Comparison of ENCODE assay signal across 8 mouse cellular contexts in the genomic region with DNA sequence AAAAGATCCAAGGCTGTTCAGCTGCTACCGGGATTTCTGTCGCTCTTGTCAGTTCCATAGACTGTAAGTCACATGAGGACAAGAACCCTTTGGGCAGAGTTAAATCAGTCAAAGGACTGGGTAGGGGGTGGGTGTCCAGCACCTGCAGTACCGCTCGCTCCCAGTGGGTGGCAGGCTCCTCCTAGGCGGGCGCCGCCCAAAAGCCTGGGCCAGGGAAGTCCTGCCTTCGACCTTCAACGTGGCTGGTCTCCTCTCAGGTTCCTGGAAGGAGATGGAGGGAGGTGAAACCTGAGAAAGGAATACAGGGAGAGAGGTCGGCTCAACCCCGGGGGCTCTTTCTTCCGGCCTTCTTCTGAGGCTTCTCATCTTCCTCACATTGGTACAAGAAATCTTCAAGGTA. TPM values are rescaled to one million over a fixed set of nuclear protein-coding genes. Genes with fewer than 3 reads are reported as not detected.
DNase-seq lines count a peak whose midpoint lies in the region; ATAC-seq and TF ChIP-seq lines count a peak whose summit lies in the region.

No protein-coding gene starts in this region.

- peaks cover 10% of the 10 kb centered on the region for H3K27me3 ChIP-seq in C2C12 (ENCODE audit: control insufficient read depth, insufficient read depth, insufficient read length)
- H3K27me3 ChIP-seq in embryonic facial prominence, embryonic 15.5 days: no peaks in the 10 kb centered on the region
- no peaks in the 10 kb centered on the region for H3K27me3 ChIP-seq in kidney, embryonic 15.5 days
- no peaks in the 10 kb centered on the region; the same call in none of the 2 replicates for H3K27me3 ChIP-seq in liver, adult 2 months (ENCODE audit: control insufficient read depth, insufficient read depth, low read length)
- no peaks in the 10 kb centered on the region for H3K27me3 ChIP-seq in neural tube, embryonic 11.5 days (ENCODE audit: control insufficient read depth, insufficient read depth, low read length)
- no peaks in the 10 kb centered on the region for H3K27me3 ChIP-seq in stomach, postnatal 0 days (ENCODE audit: control insufficient read depth, insufficient read depth, low read length)

- no peaks in the 10 kb centered on the region for H3K79me3 ChIP-seq in C2C12 (ENCODE audit: low read depth)

- DNase-seq in adrenal gland, postnatal 25 days: peak; percentile 92
- peak; percentile 67 to 70 for DNase-seq in heart, adult 9 months (ENCODE audit: low spot score in 2 of 2)
- peak; percentile 40 for DNase-seq in liver, adult 2 months (ENCODE audit: extremely low read depth, low read depth, low spot score)
- peak; percentile 87 for DNase-seq in neural tube, embryonic 11.5 days (ENCODE audit: low spot score)
- DNase-seq in stomach, postnatal 0 days (ENCODE audit: low spot score): peak; percentile 91

- no peaks in the 10 kb centered on the region for H3K36me3 ChIP-seq in C2C12 (ENCODE audit: control insufficient read depth, insufficient read depth)
- H3K36me3 ChIP-seq in embryonic facial prominence, embryonic 15.5 days: no peaks in the 10 kb centered on the region
- H3K36me3 ChIP-seq in kidney, embryonic 15.5 days: no peaks in the 10 kb centered on the region
- H3K36me3 ChIP-seq in liver, adult 2 months (ENCODE audit: control insufficient read depth, insufficient read depth, low read length): no peaks in the 10 kb centered on the region
- no peaks in the 10 kb centered on the region for H3K36me3 ChIP-seq in neural tube, embryonic 11.5 days (ENCODE audit: control insufficient read depth, insufficient read depth, low read length)
- no peaks in the 10 kb centered on the region for H3K36me3 ChIP-seq in stomach, postnatal 0 days (ENCODE audit: control insufficient read depth, insufficient read depth, low read length)

- H3K4me3 ChIP-seq in C2C12 (ENCODE audit: insufficient read depth, poor library complexity, severe bottlenecking): no peak overlapping the region
- no peak overlapping the region for H3K4me3 ChIP-seq in embryonic facial prominence, embryonic 15.5 days (replicated peaks)
- H3K4me3 ChIP-seq in kidney, embryonic 15.5 days (replicated peaks): no peak overlapping the region
- H3K4me3 ChIP-seq in liver, adult 2 months (ENCODE audit: insufficient read depth, low read depth, low read length): no peak overlapping the region
- no peak overlapping the region for H3K4me3 ChIP-seq in neural tube, embryonic 11.5 days (ENCODE audit: low read depth, low read length)
- H3K4me3 ChIP-seq in stomach, postnatal 0 days (ENCODE audit: low read depth, low read length): no peak overlapping the region

- no peak for TF ChIP-seq EP300 in stomach, postnatal 0 days (optimal IDR thresholded peaks at IDR 0.05)

- H3K79me2 ChIP-seq in C2C12 (ENCODE audit: control insufficient read depth, insufficient read depth): no peaks in the 10 kb centered on the region
- H3K79me2 ChIP-seq in liver, adult 2 months (ENCODE audit: control insufficient read depth, insufficient read depth, low read length): no peaks in the 10 kb centered on the region

- H3K9me3 ChIP-seq in embryonic facial prominence, embryonic 15.5 days (replicated peaks): no peaks in the 10 kb centered on the region
- H3K9me3 ChIP-seq in kidney, embryonic 15.5 days (replicated peaks): no peaks in the 10 kb centered on the region
- no peaks in the 10 kb centered on the region for H3K9me3 ChIP-seq in neural tube, embryonic 11.5 days (ENCODE audit: control insufficient read depth, low read length)
- no peaks in the 10 kb centered on the region for H3K9me3 ChIP-seq in stomach, postnatal 0 days (ENCODE audit: control insufficient read depth, low read length)

- TF ChIP-seq POLR2A in liver, adult 2 months (IDR thresholded peaks at IDR 0.05; ENCODE audit: extremely low read depth, insufficient read depth, low read length): no peak

- peak; percentile 82 for ATAC-seq in embryonic facial prominence, embryonic 15.5 days (ENCODE audit: insufficient number of reproducible peaks, low FRiP score, low TSS enrichment, low read depth)
- ATAC-seq in kidney, embryonic 15.5 days (replicated peaks; ENCODE audit: low FRiP score): peak; percentile 76
- peak; percentile 73 for ATAC-seq in neural tube, embryonic 11.5 days (ENCODE audit: insufficient read depth, low FRiP score, low TSS enrichment)
- peak; percentile 88 for ATAC-seq in stomach, postnatal 0 days (ENCODE audit: low FRiP score, low TSS enrichment)

- WGBS in embryonic facial prominence, embryonic 15.5 days: 2% methylated on average over 12 of the region's 12 CpGs
- WGBS in kidney, embryonic 15.5 days: 3% methylated on average over 12 of the region's 12 CpGs
- WGBS in liver, adult 2 months: 5% methylated on average over 12 of the region's 12 CpGs
- 3% methylated on average over 12 of the region's 12 CpGs for WGBS in neural tube, embryonic 11.5 days
- 2% methylated on average over 12 of the region's 12 CpGs for WGBS in stomach, postnatal 0 days

- H3K9ac ChIP-seq in embryonic facial prominence, embryonic 15.5 days: no peak overlapping the region
- H3K9ac ChIP-seq in kidney, embryonic 15.5 days: no peak overlapping the region
- no peak overlapping the region for H3K9ac ChIP-seq in liver, adult 2 months (ENCODE audit: low read depth, low read length)
- H3K9ac ChIP-seq in neural tube, embryonic 11.5 days (ENCODE audit: low read length): no peak overlapping the region
- no peak overlapping the region for H3K9ac ChIP-seq in stomach, postnatal 0 days (ENCODE audit: low read length)

- H3ac ChIP-seq in C2C12 (ENCODE audit: control insufficient read depth, insufficient read length, low read depth): no peak overlapping the region

- no peak overlapping the region; the same call in 1 of the 2 replicates for H3K4me2 ChIP-seq in embryonic facial prominence, embryonic 15.5 days (replicated peaks)
- H3K4me2 ChIP-seq in kidney, embryonic 15.5 days: no peak overlapping the region
- no peak overlapping the region for H3K4me2 ChIP-seq in neural tube, embryonic 11.5 days (ENCODE audit: low read depth)
- no peak overlapping the region for H3K4me2 ChIP-seq in stomach, postnatal 0 days (replicated peaks; ENCODE audit: low read depth)

- H3K27ac ChIP-seq in embryonic facial prominence, embryonic 15.5 days (replicated peaks): no peak overlapping the region
- peak overlapping the region; percentile 59; the same call in 1 of the 2 replicates for H3K27ac ChIP-seq in kidney, embryonic 15.5 days
- H3K27ac ChIP-seq in liver, adult 2 months (replicated peaks; ENCODE audit: insufficient read depth, low read depth, low read length): no peak overlapping the region
- H3K27ac ChIP-seq in neural tube, embryonic 11.5 days (ENCODE audit: low read depth, low read length): no peak overlapping the region
- no peak overlapping the region for H3K27ac ChIP-seq in stomach, postnatal 0 days (replicated peaks)

- TF ChIP-seq CTCF in C2C12 (IDR thresholded peaks at IDR 0.05; ENCODE audit: control insufficient read depth, insufficient read depth, insufficient read length): peak; percentile 92
- peak; percentile 93 for TF ChIP-seq CTCF in liver, adult 2 months (IDR thresholded peaks at IDR 0.05; ENCODE audit: low read depth, low read length)
- TF ChIP-seq CTCF in stomach, postnatal 0 days (IDR thresholded peaks at IDR 0.05; ENCODE audit: low read depth): peak; percentile 97

- peaks cover 7% of the 10 kb centered on the region; the same call in 1 of the 2 replicates for H3K4me1 ChIP-seq in embryonic facial prominence, embryonic 15.5 days
- peaks cover 16% of the 10 kb centered on the region for H3K4me1 ChIP-seq in kidney, embryonic 15.5 days
- H3K4me1 ChIP-seq in liver, adult 2 months (ENCODE audit: control insufficient read depth, insufficient read depth, low read length): no peaks in the 10 kb centered on the region
- H3K4me1 ChIP-seq in neural tube, embryonic 11.5 days (ENCODE audit: control insufficient read depth, insufficient read depth, low read length): 0 out of 2 replicates have a peak, but pooled peaks cover 2% of the 10 kb centered on the region
- H3K4me1 ChIP-seq in stomach, postnatal 0 days (replicated peaks; ENCODE audit: control insufficient read depth, insufficient read depth): no peaks in the 10 kb centered on the region

RNA-seq across cellular contexts. Expression of a gene that starts 10.1 kb away (rescaled TPM):
- polyA plus RNA-seq in C2C12 (2012; fragmentation: generic; extraction: Trizol): 1,861 TPM
- total RNA-seq in adrenal gland, postnatal 25 days (2021): 1,153 and 1,399 TPM in 2 replicates
- 850 and 892 TPM in 2 replicates for polyA plus RNA-seq in embryonic facial prominence, embryonic 15.5 days (2015; fragmentation: Nextera tagmentation; extraction: Ambion mirVana)
- polyA plus RNA-seq in kidney, embryonic 15.5 days (2015; fragmentation: Nextera tagmentation; extraction: Ambion mirVana): 981 and 995 TPM in 2 replicates
- 422 and 505 TPM in 2 replicates for total RNA-seq in liver, adult 2 months (2014; rRNA removed)
- 2,238 and 2,515 TPM in 2 replicates for polyA plus RNA-seq in liver, adult 2 months (2012; rRNA removed)
- polyA plus RNA-seq in neural tube, embryonic 11.5 days (2014; fragmentation: Nextera tagmentation; extraction: Ambion mirVana): 799 and 803 TPM in 2 replicates
- 1,431 and 1,574 TPM in 2 replicates for polyA plus RNA-seq in stomach, postnatal 0 days (2015; fragmentation: Nextera tagmentation; extraction: Ambion mirVana)

RNA-seq across cellular contexts. Expression of a gene that starts 17.8 kb away (rescaled TPM):
- polyA plus RNA-seq in C2C12 (2012; fragmentation: generic; extraction: Trizol): 36.8 TPM
- 37.6 and 47.5 TPM in 2 replicates for total RNA-seq in adrenal gland, postnatal 25 days (2021)
- 56.4 and 66.2 TPM in 2 replicates for polyA plus RNA-seq in embryonic facial prominence, embryonic 15.5 days (2015; fragmentation: Nextera tagmentation; extraction: Ambion mirVana)
- polyA plus RNA-seq in kidney, embryonic 15.5 days (2015; fragmentation: Nextera tagmentation; extraction: Ambion mirVana): 56.2 and 58.2 TPM in 2 replicates
- 12.9 and 14.5 TPM in 2 replicates for total RNA-seq in liver, adult 2 months (2014; rRNA removed)
- 11.4 and 11.8 TPM in 2 replicates for polyA plus RNA-seq in liver, adult 2 months (2012; rRNA removed)
- polyA plus RNA-seq in neural tube, embryonic 11.5 days (2014; fragmentation: Nextera tagmentation; extraction: Ambion mirVana): 55.6 and 60.2 TPM in 2 replicates
- polyA plus RNA-seq in stomach, postnatal 0 days (2015; fragmentation: Nextera tagmentation; extraction: Ambion mirVana): 63.3 and 65.4 TPM in 2 replicates

RNA-seq across cellular contexts. Expression of a gene that starts 17.9 kb away (rescaled TPM):
- 9.3 TPM for polyA plus RNA-seq in C2C12 (2012; fragmentation: generic; extraction: Trizol)
- total RNA-seq in adrenal gland, postnatal 25 days (2021): 21.6 and 22.9 TPM in 2 replicates
- 28.7 and 33.9 TPM in 2 replicates for polyA plus RNA-seq in embryonic facial prominence, embryonic 15.5 days (2015; fragmentation: Nextera tagmentation; extraction: Ambion mirVana)
- polyA plus RNA-seq in kidney, embryonic 15.5 days (2015; fragmentation: Nextera tagmentation; extraction: Ambion mirVana): 27.9 and 29.2 TPM in 2 replicates
- 6.3 and 8.6 TPM in 2 replicates for total RNA-seq in liver, adult 2 months (2014; rRNA removed)
- polyA plus RNA-seq in liver, adult 2 months (2012; rRNA removed): 11.0 and 12.7 TPM in 2 replicates
- polyA plus RNA-seq in neural tube, embryonic 11.5 days (2014; fragmentation: Nextera tagmentation; extraction: Ambion mirVana): 40.4 and 42.3 TPM in 2 replicates
- polyA plus RNA-seq in stomach, postnatal 0 days (2015; fragmentation: Nextera tagmentation; extraction: Ambion mirVana): 12.9 and 14.7 TPM in 2 replicates

RNA-seq across cellular contexts. Expression of a gene that starts 31.9 kb away (rescaled TPM):
- 113 TPM for polyA plus RNA-seq in C2C12 (2012; fragmentation: generic; extraction: Trizol)
- 74.5 and 77.0 TPM in 2 replicates for total RNA-seq in adrenal gland, postnatal 25 days (2021)
- polyA plus RNA-seq in embryonic facial prominence, embryonic 15.5 days (2015; fragmentation: Nextera tagmentation; extraction: Ambion mirVana): 263 and 264 TPM in 2 replicates
- 301 and 315 TPM in 2 replicates for polyA plus RNA-seq in kidney, embryonic 15.5 days (2015; fragmentation: Nextera tagmentation; extraction: Ambion mirVana)
- total RNA-seq in liver, adult 2 months (2014; rRNA removed): 17.0 and 21.7 TPM in 2 replicates
- 25.2 and 25.3 TPM in 2 replicates for polyA plus RNA-seq in liver, adult 2 months (2012; rRNA removed)
- 327 and 330 TPM in 2 replicates for polyA plus RNA-seq in neural tube, embryonic 11.5 days (2014; fragmentation: Nextera tagmentation; extraction: Ambion mirVana)
- polyA plus RNA-seq in stomach, postnatal 0 days (2015; fragmentation: Nextera tagmentation; extraction: Ambion mirVana): 121 and 129 TPM in 2 replicates

RNA-seq across cellular contexts. Expression of a gene that starts 58.1 kb away (rescaled TPM):
- polyA plus RNA-seq in C2C12 (2012; fragmentation: generic; extraction: Trizol): 690 TPM
- total RNA-seq in adrenal gland, postnatal 25 days (2021): 243 and 326 TPM in 2 replicates
- 1,800 and 1,802 TPM in 2 replicates for polyA plus RNA-seq in embryonic facial prominence, embryonic 15.5 days (2015; fragmentation: Nextera tagmentation; extraction: Ambion mirVana)
- 1,617 and 1,807 TPM in 2 replicates for polyA plus RNA-seq in kidney, embryonic 15.5 days (2015; fragmentation: Nextera tagmentation; extraction: Ambion mirVana)
- 13.1 and 24.1 TPM in 2 replicates for total RNA-seq in liver, adult 2 months (2014; rRNA removed)
- 24.3 and 25.8 TPM in 2 replicates for polyA plus RNA-seq in liver, adult 2 months (2012; rRNA removed)
- 1,631 and 1,672 TPM in 2 replicates for polyA plus RNA-seq in neural tube, embryonic 11.5 days (2014; fragmentation: Nextera tagmentation; extraction: Ambion mirVana)
- 1,661 and 1,792 TPM in 2 replicates for polyA plus RNA-seq in stomach, postnatal 0 days (2015; fragmentation: Nextera tagmentation; extraction: Ambion mirVana)

Comparison
In these comparisons a context has a peak if more than half of its experiments do, and no peak if none do; other contexts are left out.
1. DNase-seq: peak in every context shown above with its lines; median percentile 92 in adrenal gland, postnatal 25 days; 91 in stomach, postnatal 0 days; 87 in neural tube, embryonic 11.5 days; 68 in heart, adult 9 months; 40 in liver, adult 2 months.